Mouse (Mus musculus): ENCODE measurements around the gene Epo.
A peak's percentile ranks its signal among the peaks of the same experiment; 100 is the strongest.

The Epo gene

DNA sequence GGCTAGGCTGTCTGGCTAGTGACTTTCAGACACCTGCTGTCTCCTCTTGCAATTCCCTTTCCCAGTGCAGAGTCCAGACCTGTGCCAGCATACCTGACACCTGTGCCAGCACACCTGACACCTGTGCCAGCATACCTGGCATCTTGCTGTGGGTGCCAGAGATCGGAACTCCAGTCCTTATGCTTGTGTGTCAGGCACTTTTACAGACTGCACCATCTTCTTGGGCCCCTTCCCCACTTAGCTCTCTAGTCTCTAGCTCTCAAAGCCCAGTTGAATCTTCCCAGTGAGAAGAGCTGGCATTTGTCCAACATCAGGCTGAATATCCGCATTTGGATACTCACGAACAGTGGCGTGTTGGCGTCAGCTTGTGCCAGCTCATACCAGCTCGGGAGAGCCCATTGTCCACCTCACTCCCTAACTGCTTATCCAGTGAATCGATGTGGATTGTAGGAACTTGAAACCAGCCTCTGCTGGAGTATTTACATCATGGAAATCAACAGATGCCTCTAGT, 6.3 kb upstream of the Epo start:
- no peak for DNase-seq (ENCODE audit: extremely low spot score)

DNA sequence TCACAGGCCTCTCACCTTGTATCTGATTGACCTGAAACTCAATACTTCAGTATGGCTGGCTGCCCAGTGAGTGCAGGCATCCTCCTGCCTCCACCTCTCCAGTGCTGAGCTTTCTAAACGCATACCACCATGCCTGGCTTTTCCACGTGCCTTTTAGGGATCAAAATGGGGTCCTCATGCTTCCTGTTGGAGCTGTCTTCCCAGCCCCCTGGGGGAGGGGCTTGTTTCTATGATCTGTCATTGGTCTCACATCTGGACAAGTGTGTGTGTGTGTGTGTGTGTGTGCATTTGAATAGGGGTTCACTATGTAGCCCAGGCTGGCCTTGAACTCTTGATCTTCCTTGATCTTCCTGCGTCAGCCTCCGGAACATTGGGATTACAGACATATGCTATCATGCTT, 4.4 kb upstream of the Epo start:
- no peak for DNase-seq (ENCODE audit: extremely low spot score)

DNA sequence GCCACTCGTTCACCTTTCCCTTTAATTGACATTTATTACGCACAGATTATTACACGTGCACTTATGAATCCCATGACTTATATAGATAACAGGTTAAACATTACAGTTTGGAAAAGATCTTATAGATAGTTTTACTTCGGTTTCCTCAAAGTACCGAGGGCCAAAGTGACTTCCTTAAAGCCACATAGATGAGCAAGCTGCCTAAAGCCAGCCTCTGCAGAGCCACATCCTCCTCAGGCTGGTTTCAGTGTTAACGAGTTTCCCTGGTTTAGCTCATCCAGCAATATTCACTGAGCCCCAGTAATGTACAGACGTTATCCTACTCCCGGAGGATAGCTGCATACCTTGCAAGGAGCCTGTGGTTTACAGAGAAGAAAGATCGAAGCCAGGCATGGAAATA, 2.3 kb upstream of the Epo start:
- DNase-seq (ENCODE audit: extremely low spot score) = no peak

DNA sequence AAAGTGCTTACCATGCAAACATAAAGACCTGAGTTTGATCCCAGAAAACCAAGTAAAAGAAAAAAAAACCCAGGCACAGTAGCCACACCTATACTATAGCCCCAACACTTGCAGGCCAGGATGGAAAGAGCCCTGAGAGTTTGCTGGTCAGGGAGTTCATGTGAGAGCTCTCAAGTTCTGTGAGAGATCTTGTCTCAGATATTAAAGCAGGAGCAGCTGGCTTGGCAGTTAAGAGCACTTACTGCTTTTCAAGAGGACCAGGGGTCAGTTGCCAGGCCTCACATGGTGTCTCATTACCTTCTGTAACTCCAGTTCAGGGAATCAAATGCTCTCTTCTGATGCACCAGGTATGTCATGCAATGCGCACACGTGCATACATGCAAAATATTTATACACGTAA, 1.7 kb upstream of the Epo start:
- no peak for DNase-seq (ENCODE audit: extremely low spot score)

DNA sequence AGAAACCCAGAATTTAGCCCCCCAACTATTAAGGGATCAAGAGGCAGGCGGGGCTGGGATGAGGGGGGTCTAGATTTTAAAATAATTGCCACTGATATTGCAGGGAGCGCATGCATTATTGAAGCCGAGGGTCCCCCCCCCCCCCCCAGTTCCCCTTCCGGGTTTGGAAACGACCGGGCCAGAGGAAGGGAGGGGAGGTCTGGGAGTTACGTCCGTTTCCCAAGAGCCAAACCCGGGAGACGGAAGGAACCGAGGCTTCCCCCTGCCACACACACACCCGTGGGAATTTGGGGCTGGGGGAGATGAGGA, 280 bp downstream of the Epo start:
- no peak for DNase-seq (ENCODE audit: extremely low spot score)

DNA sequence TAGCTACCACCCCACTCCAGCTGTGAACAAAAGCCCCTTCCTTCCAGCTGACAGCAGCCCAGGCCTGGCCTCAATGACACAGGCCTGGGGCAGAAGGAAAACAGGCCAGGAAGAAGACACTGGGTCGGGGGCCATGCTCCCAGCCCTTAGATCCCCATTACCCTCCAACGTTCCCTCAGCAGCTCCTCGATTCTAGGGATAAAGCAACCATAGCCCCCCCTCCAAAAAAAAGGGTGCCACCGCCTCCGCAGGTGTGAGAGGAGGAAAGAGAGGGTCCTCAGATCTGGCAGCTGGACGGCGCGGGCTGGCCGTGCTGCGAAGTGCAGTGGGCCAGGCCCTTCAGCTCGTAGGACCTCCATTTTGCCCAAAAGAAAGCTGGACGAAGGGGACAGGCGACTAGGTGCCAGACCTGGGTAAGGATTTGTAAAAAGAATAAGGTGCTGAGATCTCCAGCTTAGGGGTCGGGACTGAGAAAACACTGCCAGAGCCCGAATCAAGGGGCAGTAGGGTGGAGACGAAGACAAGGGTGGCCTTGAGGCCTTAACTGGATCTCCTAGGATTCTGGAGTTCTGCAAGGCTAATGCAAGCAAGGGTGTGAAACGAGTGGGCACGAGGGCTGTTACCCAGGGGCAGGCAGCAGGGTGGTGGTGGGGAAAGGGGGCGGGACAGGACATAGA, 773 bp downstream of the Epo start:
- DNase-seq (ENCODE audit: extremely low spot score) = peak; percentile 48

DNA sequence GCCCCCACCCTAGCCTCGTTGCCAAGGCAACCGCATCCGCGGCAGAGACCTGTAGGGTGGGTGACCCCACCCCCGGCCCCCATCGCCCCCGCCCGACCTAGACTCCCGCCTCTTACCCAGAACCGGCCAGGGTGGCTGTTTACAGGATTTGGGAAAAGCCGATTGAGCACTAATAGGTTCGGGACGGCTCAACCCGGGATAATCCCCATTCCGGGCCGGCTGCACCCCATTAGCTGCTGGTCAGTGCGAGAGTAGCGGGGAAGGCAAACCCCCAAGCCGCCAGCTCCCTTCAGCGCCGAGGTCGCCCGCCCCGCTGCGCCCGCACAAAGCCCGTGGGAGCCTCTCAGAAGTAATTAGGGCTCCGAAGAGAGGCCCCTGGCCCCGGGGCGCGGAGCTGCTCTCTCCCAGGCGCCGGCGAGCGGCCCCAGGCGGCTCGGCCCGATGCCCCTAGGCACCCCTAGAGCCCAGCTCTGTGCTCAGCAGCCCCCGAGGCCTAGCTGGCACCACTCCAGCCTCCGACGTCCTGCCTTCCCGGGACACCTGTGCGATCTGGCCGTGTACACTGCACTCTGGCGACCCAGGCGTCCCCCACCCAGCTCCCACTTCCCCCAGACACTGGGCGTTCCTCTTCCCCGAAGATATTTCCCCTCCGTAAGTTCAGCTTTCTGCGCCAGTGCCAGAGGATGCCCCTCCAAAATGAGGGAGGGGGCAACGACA, 1.5 kb downstream of the Epo start:
- DNase-seq (ENCODE audit: extremely low spot score) = no peak

DNA sequence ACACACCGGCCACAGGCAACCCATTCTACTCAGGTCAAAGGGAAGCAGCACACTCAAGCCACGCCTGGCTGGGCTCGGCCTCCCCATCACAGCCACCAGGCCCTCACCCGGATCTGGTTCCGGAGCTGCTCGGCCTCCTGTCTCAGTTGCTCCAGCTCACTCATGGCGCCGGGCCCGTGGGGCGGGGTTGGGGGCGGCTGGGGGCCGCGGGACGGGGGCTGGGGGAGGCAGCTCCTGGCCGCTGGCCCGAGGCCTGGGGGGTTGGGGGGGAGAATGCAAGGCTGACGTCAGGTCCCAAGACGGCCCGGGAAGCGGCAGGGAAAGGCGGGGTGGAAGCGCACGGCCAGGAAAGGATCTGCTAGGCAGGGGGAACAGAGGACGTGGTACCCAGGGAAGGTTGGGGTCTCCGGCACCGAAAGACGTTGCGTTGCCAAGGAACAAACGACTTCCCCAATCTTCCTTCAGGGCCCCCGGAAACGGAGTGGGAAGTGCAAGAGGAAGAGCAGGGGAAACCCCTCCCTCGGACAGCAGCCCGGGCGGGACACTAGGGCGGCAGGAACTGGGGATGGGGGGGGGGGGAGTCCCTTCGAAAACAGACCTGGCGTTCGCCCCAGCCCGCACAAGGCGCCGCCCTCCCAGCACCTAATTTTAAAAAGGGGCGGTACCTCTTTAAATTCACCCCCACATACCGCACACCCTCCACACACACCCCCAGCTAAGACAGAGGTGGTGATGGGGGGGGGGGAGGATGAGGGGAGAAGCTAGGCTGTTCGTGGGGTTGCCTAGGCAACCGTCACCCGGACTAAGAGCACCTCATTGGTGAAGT, 2.2 kb downstream of the Epo start:
- DNase-seq (ENCODE audit: extremely low spot score) = peak; percentile 84

DNA sequence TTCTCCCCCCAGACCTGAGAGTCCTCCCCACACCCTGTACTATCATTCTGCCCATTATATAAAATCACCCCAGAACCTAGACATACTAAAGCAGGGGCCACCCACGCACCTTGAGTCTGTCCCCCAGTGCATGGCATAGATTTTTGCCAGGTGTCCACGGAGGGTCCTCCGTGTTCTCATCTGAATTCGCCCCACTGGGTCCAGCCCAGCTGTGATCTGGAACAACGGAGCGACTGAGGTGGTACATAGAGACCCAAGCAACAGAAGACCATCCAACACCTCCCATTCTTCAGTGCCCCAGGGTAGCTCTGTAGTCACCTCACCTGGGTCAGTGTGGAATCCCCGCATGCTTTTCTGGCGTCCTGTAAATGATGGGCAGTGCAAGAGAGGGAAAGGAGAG, 3.0 kb downstream of the Epo start:
- DNase-seq (ENCODE audit: extremely low spot score) = no peak

DNA sequence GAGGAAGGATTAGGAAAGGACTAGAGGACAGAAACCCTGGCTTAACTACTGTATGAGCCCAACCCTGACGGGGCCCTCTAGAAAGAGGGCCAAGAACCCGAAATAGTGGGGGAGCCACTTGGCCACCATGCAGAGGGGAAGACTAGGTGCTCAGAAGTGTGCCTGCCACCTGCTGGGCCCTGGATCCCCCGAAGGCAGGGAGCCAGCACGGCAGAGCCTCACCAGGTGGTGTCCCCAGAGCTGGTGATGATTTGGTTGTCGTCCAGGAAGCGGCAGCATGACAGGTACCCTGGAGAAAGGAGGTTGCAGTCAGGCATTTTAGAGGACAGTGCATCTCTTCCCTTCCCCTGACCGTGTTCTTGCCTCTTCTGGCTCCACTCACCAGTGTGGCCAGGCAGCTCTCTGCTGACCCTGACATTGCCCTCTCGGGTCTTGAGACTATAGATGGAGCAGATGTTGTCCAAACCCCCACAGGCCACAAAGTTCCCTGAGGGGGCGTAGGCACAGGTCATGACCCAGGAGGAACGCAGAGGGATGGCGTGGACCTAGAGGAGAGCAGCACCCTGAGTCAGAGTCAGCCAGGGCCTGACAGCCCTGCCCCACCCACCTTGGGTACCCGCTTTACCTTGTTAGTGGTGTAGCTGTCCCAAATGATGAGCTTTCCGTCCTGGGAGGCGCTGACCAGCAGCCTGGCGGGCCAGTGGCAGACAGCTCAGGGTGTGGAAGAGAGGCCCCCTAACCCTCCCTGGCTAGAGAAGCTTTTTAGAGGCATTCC, 3.6 kb downstream of the Epo start:
- DNase-seq (ENCODE audit: extremely low spot score) = no peak

DNA sequence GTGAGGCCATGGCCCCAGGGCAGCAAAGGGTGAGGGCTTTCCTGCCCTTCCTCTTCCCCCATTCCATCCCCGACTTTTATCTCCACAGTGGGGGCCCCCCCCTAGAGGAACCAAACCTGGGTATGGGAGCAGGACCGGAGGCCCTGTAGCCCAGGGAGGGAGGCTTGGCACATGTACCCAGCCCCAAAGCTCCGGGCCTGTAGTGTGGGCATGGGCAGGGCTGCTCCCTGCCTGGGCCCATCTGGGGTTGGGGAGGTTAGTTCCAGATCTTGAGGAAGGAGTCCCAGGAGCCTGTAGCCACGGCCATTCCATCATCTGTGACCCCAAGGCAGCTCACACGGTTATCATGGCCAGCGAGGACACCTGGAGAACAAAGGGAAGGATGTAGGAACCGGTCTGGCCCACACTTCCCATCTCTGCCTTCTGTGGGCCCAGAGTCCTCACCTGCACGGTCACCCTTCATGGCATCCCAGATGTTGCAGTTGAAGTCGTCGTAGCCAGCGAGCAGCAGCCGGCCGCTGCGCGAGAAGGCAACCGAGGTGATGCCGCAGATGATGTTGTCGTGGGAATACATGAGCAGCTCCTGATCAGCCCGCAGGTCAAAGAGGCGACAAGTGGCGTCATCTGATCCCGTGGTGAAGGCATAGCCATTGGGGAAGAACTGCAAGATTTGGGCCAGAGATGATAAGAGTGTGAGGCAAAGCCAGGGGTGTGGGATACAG, 4.6 kb downstream of the Epo start:
- DNase-seq (ENCODE audit: extremely low spot score) = no peak

DNA sequence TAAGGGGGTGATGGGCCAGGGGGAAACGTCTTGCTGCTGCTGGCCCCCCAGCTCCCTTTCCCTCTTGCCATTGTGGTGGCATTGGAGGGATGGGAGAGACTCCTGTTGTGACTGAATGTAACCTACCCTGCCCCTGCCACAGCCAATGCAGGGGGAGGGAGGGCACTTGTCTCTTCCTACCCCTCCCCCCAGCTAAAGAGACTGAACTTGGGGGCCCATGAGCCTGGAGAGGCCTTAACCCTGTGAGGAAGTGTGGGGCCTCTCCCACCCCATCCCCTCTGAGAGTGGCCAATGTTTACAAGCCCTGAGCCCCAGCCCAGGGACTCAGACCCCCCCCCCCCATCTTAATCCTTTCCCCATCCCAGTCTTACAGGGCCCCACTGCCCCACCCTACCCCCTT, 5.6 kb downstream of the Epo start:
- no peak for DNase-seq (ENCODE audit: extremely low spot score)

DNA sequence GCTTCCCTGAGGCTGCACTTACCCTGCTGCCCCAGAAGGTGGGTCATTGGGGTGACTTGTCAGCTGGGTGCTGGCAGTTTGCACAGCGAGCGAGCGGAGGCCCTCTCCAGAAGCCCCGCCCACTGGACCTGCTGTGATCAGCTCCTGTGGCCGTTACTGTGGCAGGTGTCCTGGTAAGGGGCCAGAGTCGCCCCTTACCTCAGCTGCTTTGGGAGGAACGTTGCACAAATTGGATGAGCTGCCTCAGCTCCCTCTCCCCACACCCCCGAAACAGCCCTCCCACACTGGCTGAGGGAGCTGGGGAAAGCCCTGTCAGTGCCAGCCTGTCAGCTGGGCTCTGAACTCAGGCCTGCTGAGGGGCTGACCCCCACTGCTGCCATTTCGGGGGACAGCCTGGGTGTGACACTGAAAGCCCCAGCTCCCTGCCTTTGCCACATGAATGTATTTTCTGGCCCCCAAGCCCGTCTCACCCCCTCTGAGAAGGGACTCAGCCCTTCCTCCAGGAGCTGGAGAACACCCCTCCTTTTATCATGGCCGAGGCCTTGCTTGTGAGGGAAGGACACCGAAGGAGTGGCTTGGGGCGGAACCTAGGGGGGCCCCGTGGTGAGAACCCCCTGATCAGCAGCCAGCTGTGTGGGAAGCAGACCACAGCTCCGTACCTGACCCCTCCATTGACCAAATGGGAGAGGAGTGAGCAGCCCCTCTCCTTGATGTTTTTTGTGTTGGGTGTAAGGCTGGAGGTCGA, 6.7 kb downstream of the Epo start:
- no peak for DNase-seq (ENCODE audit: extremely low spot score)

DNA sequence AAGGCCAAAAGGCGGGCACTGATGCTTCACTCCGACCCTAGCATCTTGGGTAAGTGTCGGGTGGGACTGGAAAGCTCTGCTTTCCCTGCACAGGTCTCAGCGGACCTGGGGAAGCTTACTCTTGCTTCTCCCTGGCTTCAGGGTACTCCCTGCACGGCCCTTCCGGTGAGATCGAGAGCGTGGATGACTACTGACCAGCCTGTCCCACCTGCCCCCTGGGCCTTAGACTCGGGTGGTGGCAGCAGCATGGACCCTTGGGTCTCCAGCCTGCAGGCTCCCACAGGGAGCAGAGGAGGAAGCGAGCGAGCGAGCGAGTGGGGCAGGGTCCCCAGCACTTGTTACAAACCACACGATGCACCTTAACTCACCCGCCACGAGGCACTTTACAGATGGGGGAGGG, 7.5 kb downstream of the Epo start:
- DNase-seq (ENCODE audit: extremely low spot score) = no peak

DNA sequence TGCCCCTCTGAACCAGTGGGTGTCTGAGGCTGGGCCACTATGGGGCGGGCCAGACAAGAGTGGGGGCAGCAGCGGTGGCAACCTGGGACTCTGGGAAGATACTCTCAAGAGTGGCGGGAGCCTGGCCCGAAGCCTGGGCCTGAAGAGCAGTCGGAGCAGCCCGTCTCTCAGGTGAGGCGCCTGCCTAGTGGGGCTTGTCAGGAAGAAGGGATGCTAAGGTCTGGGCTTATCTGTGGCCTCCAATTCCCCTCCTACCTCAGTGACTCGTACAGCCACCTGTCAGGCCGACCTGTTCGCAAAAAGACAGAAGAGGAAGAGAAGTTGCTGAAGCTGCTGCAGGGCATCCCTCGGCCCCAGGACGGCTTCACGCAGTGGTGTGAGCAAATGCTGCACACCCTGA, 8.4 kb downstream of the Epo start:
- DNase-seq (ENCODE audit: extremely low spot score) = no peak

DNA sequence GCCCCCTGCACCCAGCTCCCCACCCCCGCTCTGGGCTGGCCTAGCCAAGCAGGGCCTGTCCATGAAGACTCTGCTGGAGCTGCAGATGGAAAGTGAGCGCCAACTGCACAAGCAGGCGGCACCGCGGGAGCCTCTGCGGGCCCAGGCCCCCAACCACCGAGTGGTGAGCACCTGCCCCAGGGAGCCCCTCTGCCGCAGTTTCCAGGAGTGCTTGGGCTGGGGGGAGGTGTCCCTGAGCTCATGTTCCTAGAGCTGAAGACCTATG, 8.9 kb downstream of the Epo start:
- DNase-seq (ENCODE audit: extremely low spot score) = no peak

DNA sequence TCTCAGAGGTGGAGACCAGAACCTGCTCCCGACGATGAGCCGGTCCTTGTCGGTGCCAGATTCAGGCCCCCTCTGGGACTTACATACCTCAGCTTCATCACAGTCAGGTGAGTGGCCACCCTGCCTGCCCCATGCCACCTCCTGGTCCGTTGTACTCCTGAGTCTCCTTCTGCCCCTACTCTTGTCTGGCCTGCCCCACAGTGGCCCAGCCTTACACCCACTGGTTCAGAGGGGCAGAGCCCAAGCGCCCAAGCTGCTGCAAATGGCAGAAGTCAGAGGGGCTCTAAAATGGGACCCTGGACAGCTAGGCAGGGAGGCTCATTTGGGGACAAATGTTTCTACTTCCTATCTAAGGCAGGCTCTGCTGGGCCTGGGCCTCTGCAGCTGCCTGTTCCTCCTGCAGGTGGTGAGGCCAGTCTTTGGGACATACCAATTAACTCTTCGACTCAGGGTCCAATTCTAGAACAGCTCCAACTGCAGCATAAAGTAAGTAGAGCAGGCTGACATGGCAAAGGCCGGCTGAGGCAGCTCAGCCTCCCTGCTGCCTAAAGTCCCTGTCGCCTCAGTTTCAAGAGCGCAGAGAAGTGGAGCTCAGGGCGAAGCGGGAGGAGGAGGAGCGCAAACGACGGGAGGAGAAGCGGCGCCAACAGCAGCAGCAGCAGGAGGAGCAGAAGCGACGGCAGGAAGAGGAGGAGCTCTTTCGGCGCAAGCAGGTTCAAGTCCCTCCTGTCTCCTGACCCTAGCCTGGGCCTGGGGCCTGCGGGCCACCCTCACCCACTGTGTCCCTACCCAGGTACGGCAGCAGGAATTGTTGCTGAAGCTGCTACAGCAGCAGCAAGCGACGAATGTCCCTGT, 9.4 kb downstream of the Epo start:
- DNase-seq (ENCODE audit: extremely low spot score) = no peak

DNA sequence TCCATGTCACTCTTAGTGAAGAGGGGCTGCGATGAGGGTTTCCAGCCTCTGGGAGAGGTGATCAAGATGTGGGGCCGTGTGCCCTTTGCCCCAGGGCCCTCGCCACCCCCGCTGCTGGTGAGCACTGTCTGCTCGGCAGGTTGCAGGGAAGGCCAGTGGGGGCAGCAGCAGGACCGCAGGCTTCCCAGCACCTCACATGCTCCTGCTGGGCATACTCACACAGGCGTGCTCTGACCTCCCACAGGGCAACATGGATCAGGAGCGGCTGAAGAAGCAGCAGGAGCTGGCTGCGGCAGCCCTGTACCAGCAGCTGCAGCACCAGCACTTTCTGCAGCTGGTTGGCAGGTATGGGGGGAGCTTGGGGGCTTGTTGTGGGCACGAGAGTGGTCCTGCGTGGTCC, 10.3 kb downstream of the Epo start:
- DNase-seq (ENCODE audit: extremely low spot score) = no peak

DNA sequence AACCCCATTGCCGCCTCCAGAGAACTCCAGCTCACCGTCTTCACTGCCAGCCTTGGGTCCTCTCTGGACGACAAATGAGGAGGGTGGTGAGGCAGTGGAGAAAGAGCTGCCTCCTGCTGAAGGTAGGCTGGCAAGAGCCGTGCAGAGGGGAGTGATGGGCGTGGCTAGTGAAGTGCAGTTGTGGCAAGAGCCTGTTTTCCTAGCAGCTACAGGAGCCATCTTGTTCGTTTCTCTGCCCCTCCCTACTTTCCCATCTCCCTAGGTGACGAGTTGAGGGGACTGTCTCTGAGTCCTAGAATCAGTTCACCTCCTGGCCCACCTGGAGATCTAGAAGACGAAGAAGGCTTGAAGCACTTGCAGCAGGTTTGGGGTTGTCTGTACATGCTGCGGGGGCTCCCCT, 11.2 kb downstream of the Epo start:
- no peak for DNase-seq (ENCODE audit: extremely low spot score)

All from embryo, embryonic 9.5 days (tissue).